8 mouse cellular contexts compared by ENCODE assay signal in genomic region chr7:138845111-138845510, GRCm38 (mm10). TPM values are rescaled to one million over a fixed set of nuclear protein-coding genes. Genes with fewer than 3 reads are reported as not detected.
A peak's percentile ranks its signal among the peaks of the same experiment; 100 is the strongest.
DNase-seq lines count a peak whose midpoint lies in the region; ATAC-seq and TF ChIP-seq lines count a peak whose summit lies in the region.

No protein-coding gene starts in this region.

- no peak for ATAC-seq in megakaryocyte, adult 5-6 weeks (ENCODE audit: poor library complexity, severe bottlenecking)
- no peak for ATAC-seq in forebrain, embryonic 12.5 days (ENCODE audit: low FRiP score)
- ATAC-seq in limb, embryonic 14.5 days (ENCODE audit: low FRiP score, low read depth), result no peak
- no peak for ATAC-seq in stomach, embryonic 14.5 days (ENCODE audit: insufficient number of reproducible peaks, insufficient read depth, low FRiP score, low read depth)

- H3K4me1 ChIP-seq in megakaryocyte, embryonic 14.5 days, result peaks cover 66% of the 10 kb centered on the region
- H3K4me1 ChIP-seq in forebrain, embryonic 12.5 days, result peaks cover 48% of the 10 kb centered on the region
- H3K4me1 ChIP-seq in limb, embryonic 14.5 days (ENCODE audit: control insufficient read depth, insufficient read depth, low read length), result peaks cover 20% of the 10 kb centered on the region
- peaks cover 24% of the 10 kb centered on the region for H3K4me1 ChIP-seq in stomach, embryonic 14.5 days (ENCODE audit: control insufficient read depth, insufficient read depth, low read length)

- 55% methylated on average over 8 of the region's 8 CpGs for WGBS in forebrain, embryonic 12.5 days
- 23% methylated on average over 8 of the region's 8 CpGs for WGBS in limb, embryonic 14.5 days
- 37% methylated on average over 8 of the region's 8 CpGs for WGBS in stomach, embryonic 14.5 days

- H3K4me2 ChIP-seq in forebrain, embryonic 12.5 days, result peak overlapping the region; percentile 73
- peak overlapping the region; percentile 85 for H3K4me2 ChIP-seq in limb, embryonic 14.5 days (replicated peaks; ENCODE audit: low read depth, low read length, severe bottlenecking)
- H3K4me2 ChIP-seq in stomach, embryonic 14.5 days (replicated peaks; ENCODE audit: low read depth, low read length), result peak overlapping the region; percentile 47

- no peak for TF ChIP-seq POLR2A in limb, embryonic 14.5 days (IDR thresholded peaks at IDR 0.05; ENCODE audit: borderline replicate concordance, extremely low read depth, insufficient read depth, insufficient read length)

- no peaks in the 10 kb centered on the region for H3K9me3 ChIP-seq in megakaryocyte, embryonic 14.5 days
- H3K9me3 ChIP-seq in forebrain, embryonic 12.5 days, result no peaks in the 10 kb centered on the region
- H3K9me3 ChIP-seq in limb, embryonic 14.5 days (ENCODE audit: control insufficient read depth, low read length), result no peaks in the 10 kb centered on the region
- H3K9me3 ChIP-seq in stomach, embryonic 14.5 days (ENCODE audit: control insufficient read depth, low read depth, low read length), result no peaks in the 10 kb centered on the region

- peaks cover 34% of the 10 kb centered on the region for H3K36me3 ChIP-seq in megakaryocyte, embryonic 14.5 days (replicated peaks; ENCODE audit: low read length)
- H3K36me3 ChIP-seq in forebrain, embryonic 12.5 days (replicated peaks), result peaks cover 7% of the 10 kb centered on the region; the same call in 1 of the 2 replicates
- H3K36me3 ChIP-seq in limb, embryonic 14.5 days (ENCODE audit: control insufficient read depth, insufficient read depth, low read length), result peaks cover 8% of the 10 kb centered on the region; the same call in 1 of the 2 replicates
- 0 out of 2 replicates have a peak, but pooled peaks cover 5% of the 10 kb centered on the region for H3K36me3 ChIP-seq in stomach, embryonic 14.5 days (ENCODE audit: control insufficient read depth, insufficient read depth, low read length)

- peak overlapping the region; percentile 97 for H3K27ac ChIP-seq in forebrain, embryonic 12.5 days
- no peak overlapping the region; the same call in 1 of the 2 replicates for H3K27ac ChIP-seq in limb, embryonic 14.5 days (replicated peaks; ENCODE audit: low read depth, low read length)
- H3K27ac ChIP-seq in stomach, embryonic 14.5 days (ENCODE audit: low read length), result no peak overlapping the region

- no peaks in the 10 kb centered on the region for H3K27me3 ChIP-seq in megakaryocyte, embryonic 14.5 days (replicated peaks)
- no peaks in the 10 kb centered on the region for H3K27me3 ChIP-seq in forebrain, embryonic 12.5 days
- H3K27me3 ChIP-seq in limb, embryonic 14.5 days (ENCODE audit: control insufficient read depth, insufficient read depth, low read length), result no peaks in the 10 kb centered on the region
- H3K27me3 ChIP-seq in stomach, embryonic 14.5 days (ENCODE audit: control insufficient read depth, insufficient read depth, low read length), result no peaks in the 10 kb centered on the region

- no peak for DNase-seq in limb, embryonic 14.5 days (ENCODE audit: low spot score)
- DNase-seq in gastrocnemius, adult 8-10 months (ENCODE audit: low spot score in 2 of 2), result no peak
- DNase-seq in urinary bladder, postnatal 4 days (ENCODE audit: low spot score in 2 of 2), result no peak
- DNase-seq in left cerebral cortex, adult 18-20 months (ENCODE audit: low spot score in 2 of 2), result no peak

- peak overlapping the region; percentile 98 for H3K4me3 ChIP-seq in megakaryocyte, embryonic 14.5 days (replicated peaks)
- H3K4me3 ChIP-seq in forebrain, embryonic 12.5 days (replicated peaks), result peak overlapping the region; percentile 99
- peak overlapping the region; percentile 97 for H3K4me3 ChIP-seq in limb, embryonic 14.5 days (replicated peaks; ENCODE audit: low read length)
- peak overlapping the region; percentile 98 for H3K4me3 ChIP-seq in stomach, embryonic 14.5 days (ENCODE audit: low read depth, low read length)

- peak overlapping the region; percentile 95; the same call in 1 of the 2 replicates for H3K9ac ChIP-seq in forebrain, embryonic 12.5 days
- peak overlapping the region; percentile 91; the same call in 1 of the 2 replicates for H3K9ac ChIP-seq in limb, embryonic 14.5 days (ENCODE audit: low read depth, low read length, severe bottlenecking)
- H3K9ac ChIP-seq in stomach, embryonic 14.5 days (replicated peaks; ENCODE audit: low read depth, low read length), result peak overlapping the region; percentile 94; the same call in 1 of the 2 replicates

RNA-seq across cellular contexts. Expression of gene Ppp2r2d, which starts 0.8 kb away (rescaled TPM):
- polyA plus RNA-seq in megakaryocyte, embryonic 14.5 days (2012; ENCODE audit: insufficient read depth, low replicate concordance), result 12.9 and 22.7 TPM in 2 replicates
- 33.2 and 36.6 TPM in 2 replicates for total RNA-seq in megakaryocyte, adult 5-6 weeks (2015)
- 30.9 and 33.5 TPM in 2 replicates for total RNA-seq in megakaryocyte, adult 5-6 weeks (2017)
- 63.6 and 68.4 TPM in 2 replicates for polyA plus RNA-seq in forebrain, embryonic 12.5 days (2016; fragmentation: Nextera tagmentation; extraction: Ambion mirVana)
- 43.8 and 48.7 TPM in 2 replicates for polyA plus RNA-seq in limb, embryonic 14.5 days (2012; rRNA removed)
- polyA plus RNA-seq in limb, embryonic 14.5 days (2014; fragmentation: Nextera tagmentation; extraction: Ambion mirVana), result 40.9 and 44.8 TPM in 2 replicates
- 34.9 and 39.0 TPM in 2 replicates for polyA plus RNA-seq in stomach, embryonic 14.5 days (2014; fragmentation: Nextera tagmentation; extraction: Ambion mirVana)
- 10 to 100 TPM; 38.1 to 42.4 (median 41.0) TPM for total RNA-seq in gastrocnemius, adult 8-10 months (2022)
- total RNA-seq in left cerebral cortex, adult 18-20 months (2021), result 10 to 100 TPM; 73.4 to 75.4 TPM

RNA-seq across cellular contexts. Expression of gene Mapk1ip1, which starts 1.0 kb away (rescaled TPM):
- 6.0 and 7.6 TPM in 2 replicates for polyA plus RNA-seq in megakaryocyte, embryonic 14.5 days (2012; ENCODE audit: insufficient read depth, low replicate concordance)
- 9.1 and 14.6 TPM in 2 replicates for total RNA-seq in megakaryocyte, adult 5-6 weeks (2015)
- total RNA-seq in megakaryocyte, adult 5-6 weeks (2017), result 9.2 and 10.1 TPM in 2 replicates
- 12.3 and 16.2 TPM in 2 replicates for polyA plus RNA-seq in forebrain, embryonic 12.5 days (2016; fragmentation: Nextera tagmentation; extraction: Ambion mirVana)
- polyA plus RNA-seq in limb, embryonic 14.5 days (2012; rRNA removed), result 39.4 and 57.2 TPM in 2 replicates
- 11.4 and 14.3 TPM in 2 replicates for polyA plus RNA-seq in limb, embryonic 14.5 days (2014; fragmentation: Nextera tagmentation; extraction: Ambion mirVana)
- 18.3 and 19.5 TPM in 2 replicates for polyA plus RNA-seq in stomach, embryonic 14.5 days (2014; fragmentation: Nextera tagmentation; extraction: Ambion mirVana)
- 10 to 100 TPM; 23.4 to 29.4 (median 24.6) TPM for total RNA-seq in gastrocnemius, adult 8-10 months (2022)
- total RNA-seq in left cerebral cortex, adult 18-20 months (2021), result 10 to 100 TPM; 38.9 to 41.1 TPM
